Mouse (Mus musculus) G1E (cell line): ENCODE measurements at regions not wholly inside any gene's neighbourhood (a gene's known extent, or its start where the extent isn't known, plus 50 kb on each side); places are given as distances from the start of the nearest gene placed in this dataset.

Experiments used
- ATAC-seq: 2 replicates; pipeline ENCODE4 v1.8.0; 2016; ENCODE audit warnings: mild to moderate bottlenecking; ENCODE audit not compliant: insufficient number of reproducible peaks, poor library complexity, low FRiP score, severe bottlenecking; ENCODE audit errors: extremely low read depth
- DNase-seq: peaks from one replicate; pipeline ENCODE4 v3.0.0; 2012; ENCODE audit warnings: low spot score
- H3K27me3 ChIP-seq: 2 replicates; pipeline ENCODE4 v1.6.1; 2012; ENCODE audit warnings: mild to moderate bottlenecking, low read length, inconsistent platforms; ENCODE audit not compliant: insufficient read depth
- H3K36me3 ChIP-seq: replicated peaks from 2 replicates; pipeline ENCODE3; 2012; ENCODE audit warnings: mild to moderate bottlenecking, inconsistent platforms
- H3K4me1 ChIP-seq: 2 replicates; pipeline ENCODE4 v1.6.1; 2012; ENCODE audit warnings: low read depth, low read length, inconsistent platforms, mixed read lengths; ENCODE audit not compliant: insufficient read depth
- H3K4me3 ChIP-seq: 2 replicates; pipeline ENCODE4 v1.5.1; 2012; ENCODE audit warnings: low read depth, mild to moderate bottlenecking, inconsistent platforms, low read length, moderate library complexity, mixed read lengths
- H3K9me3 ChIP-seq: replicated peaks from 2 replicates; pipeline ENCODE4 v1.6.1; 2012; ENCODE audit warnings: inconsistent platforms
- CTCF ChIP-seq: IDR thresholded peaks from 2 replicates; pipeline ENCODE4 v1.5.1; 2012; ENCODE audit warnings: low read depth, low read length, inconsistent platforms, mixed read lengths
- GATA1 ChIP-seq: IDR thresholded peaks from 2 replicates; pipeline ENCODE4 v1.6.1; 2012; ENCODE audit warnings: borderline replicate concordance, low read length, inconsistent platforms, mixed read lengths
- GATA2 ChIP-seq: IDR thresholded peaks from 2 replicates; pipeline ENCODE4 v1.6.1; 2012; ENCODE audit warnings: low read depth, low read length, inconsistent platforms, borderline replicate concordance
- POLR2AphosphoS5 ChIP-seq: IDR thresholded peaks from 2 replicates; pipeline ENCODE4 v1.6.1; 2012; ENCODE audit warnings: low read depth, low read length, inconsistent platforms; ENCODE audit not compliant: insufficient replicate concordance
- TAL1 ChIP-seq: conservative IDR thresholded peaks from 2 replicates; pipeline ENCODE4 v1.6.1; 2012; ENCODE audit warnings: low read depth, low read length, inconsistent platforms, mixed read lengths

DNA sequence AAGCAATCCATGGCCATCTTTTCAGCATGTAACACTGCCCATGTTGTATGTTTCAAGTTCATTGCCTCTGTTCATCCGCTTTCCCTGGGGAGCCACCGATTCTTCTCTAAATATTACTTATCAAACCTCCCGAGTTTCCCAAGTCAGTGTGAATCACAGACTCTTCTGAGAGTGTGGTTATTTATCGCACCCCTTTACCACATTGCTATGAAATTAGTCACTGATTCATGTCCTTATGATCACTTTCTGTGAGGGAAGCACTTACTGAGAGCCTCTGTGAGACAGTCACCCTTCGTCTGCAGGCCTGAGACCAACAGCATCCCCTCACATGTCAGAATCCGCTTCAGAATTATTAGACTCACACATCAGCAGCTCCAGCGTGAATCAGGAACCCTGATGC, 147.8 kb upstream of the 4930412O13Rik start:
- Histone ChIP-seq H3K27me3 (peaks cover 7% of the 10 kb centered on the region), H3K4me3 (no peak overlapping the region), H3K9me3 (no peaks in the 10 kb centered on the region), H3K36me3 (no peaks in the 10 kb centered on the region), H3K4me1 (no peaks in the 10 kb centered on the region)
- no peak for ATAC-seq
- no peak for DNase-seq
- TF ChIP-seq GATA1 = no peak
- TF ChIP-seq GATA2 = no peak
- no peak for TF ChIP-seq TAL1
- TF ChIP-seq CTCF = no peak
- TF ChIP-seq POLR2AphosphoS5 = no peak

DNA sequence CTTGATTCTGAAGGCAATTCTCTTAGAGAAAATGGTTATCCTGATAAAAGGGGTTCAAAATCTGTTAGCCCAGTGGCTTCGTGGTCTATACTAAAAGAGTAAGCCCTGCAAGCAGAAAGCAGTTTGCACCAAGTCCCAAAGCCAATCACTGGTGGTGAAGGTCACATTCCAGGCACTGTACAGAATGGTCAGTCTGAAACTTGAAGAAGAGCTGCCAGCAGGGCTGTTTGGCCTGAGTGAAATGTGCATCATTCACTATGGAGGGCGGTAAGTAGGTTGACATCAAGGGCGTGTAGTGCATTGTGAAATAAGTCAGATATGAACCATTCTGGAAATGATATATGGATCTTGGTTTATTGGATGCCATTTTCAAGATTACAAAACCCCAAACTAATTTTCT, 136.9 kb upstream of the 4930412O13Rik start:
- ATAC-seq (no peak), DNase-seq (no peak)
- TF ChIP-seq GATA1 = no peak
- TF ChIP-seq POLR2AphosphoS5 = no peak
- no peak for TF ChIP-seq GATA2
- no peak overlapping the region for H3K4me3 ChIP-seq
- H3K9me3 ChIP-seq = no peaks in the 10 kb centered on the region
- H3K36me3 ChIP-seq = no peaks in the 10 kb centered on the region
- H3K27me3 ChIP-seq = peaks cover 12% of the 10 kb centered on the region
- H3K4me1 ChIP-seq = peaks cover 4% of the 10 kb centered on the region; the same call in 1 of the 2 replicates

DNA sequence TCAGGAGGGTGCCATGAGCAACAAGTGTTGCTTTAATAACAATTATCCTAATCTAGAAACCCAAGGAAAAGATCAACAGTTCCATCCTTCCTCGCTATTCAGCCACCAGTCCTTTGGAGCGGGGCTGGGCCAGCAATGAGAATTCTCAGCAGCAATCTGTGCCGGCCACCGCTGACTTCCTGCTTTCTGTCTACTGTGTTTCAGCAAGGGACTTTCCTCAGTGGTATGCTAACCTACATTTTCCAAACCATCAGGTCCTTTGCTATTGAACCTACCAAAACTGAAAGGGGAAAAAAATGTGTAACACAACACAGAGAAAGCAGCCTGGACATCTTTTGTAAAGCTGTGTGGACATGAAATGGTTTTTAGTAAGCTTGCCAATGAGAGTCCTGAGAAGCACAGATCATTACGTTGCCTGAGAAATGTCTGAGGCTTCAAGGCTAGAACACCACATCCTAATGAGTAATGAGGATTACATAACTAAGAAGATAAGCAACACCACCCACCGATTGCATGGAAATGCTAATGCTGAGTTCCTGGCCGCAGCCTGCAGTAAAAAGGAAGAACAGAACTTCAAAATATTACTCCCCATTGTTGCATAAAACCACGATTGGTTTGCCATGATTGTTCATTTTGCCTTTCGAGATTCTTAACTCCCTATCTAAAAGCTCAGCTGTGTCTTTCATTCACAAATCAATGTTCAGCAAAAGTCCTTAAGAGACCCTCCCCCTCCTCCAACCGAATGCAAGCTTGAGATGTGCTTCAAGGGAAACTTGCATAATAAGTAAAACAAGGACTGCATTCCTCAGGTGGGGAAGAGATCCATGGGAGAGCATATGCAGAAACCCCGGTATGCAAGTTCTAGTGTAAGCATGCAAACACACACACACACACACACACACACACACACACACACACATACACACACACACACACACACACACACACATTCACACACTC, 130.9 kb upstream of the 4930412O13Rik start:
- ATAC-seq (no peak), DNase-seq (no peak)
- no peaks in the 10 kb centered on the region for H3K4me1 ChIP-seq
- H3K4me3 ChIP-seq = no peak overlapping the region
- no peak for TF ChIP-seq GATA2
- no peak for TF ChIP-seq POLR2AphosphoS5
- TF ChIP-seq CTCF = no peak
- TF ChIP-seq TAL1 = no peak
- no peak for TF ChIP-seq GATA1
- H3K36me3 ChIP-seq = no peaks in the 10 kb centered on the region
- H3K9me3 ChIP-seq = no peaks in the 10 kb centered on the region
- H3K27me3 ChIP-seq = peaks cover 8% of the 10 kb centered on the region

DNA sequence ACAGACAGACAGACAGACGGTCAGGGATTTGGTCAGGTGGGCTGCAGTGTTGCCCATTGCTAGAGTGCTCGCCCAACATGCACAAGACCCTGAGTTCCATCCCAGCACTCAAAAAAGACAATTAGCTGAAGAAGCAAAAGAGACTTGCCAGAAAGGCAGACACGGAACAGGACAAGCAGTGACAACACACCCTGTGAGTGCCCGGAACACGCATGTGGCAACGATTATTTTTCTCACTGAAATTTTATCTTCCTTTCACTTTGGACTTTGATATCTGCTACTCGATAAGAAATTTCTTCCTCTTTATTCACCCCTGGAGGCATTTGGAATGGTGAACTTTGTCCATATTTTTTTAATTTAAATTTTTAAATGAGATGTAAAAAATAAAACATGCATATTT, 127.4 kb upstream of the 4930412O13Rik start:
- Histone ChIP-seq H3K9me3 (no peaks in the 10 kb centered on the region), H3K36me3 (no peaks in the 10 kb centered on the region), H3K27me3 (peaks cover 7% of the 10 kb centered on the region), H3K4me3 (no peak overlapping the region), H3K4me1 (no peaks in the 10 kb centered on the region)
- ATAC-seq (no peak), DNase-seq (no peak)
- TF ChIP-seq GATA2 (no peak), CTCF (no peak), TAL1 (no peak), GATA1 (no peak), POLR2AphosphoS5 (no peak)

DNA sequence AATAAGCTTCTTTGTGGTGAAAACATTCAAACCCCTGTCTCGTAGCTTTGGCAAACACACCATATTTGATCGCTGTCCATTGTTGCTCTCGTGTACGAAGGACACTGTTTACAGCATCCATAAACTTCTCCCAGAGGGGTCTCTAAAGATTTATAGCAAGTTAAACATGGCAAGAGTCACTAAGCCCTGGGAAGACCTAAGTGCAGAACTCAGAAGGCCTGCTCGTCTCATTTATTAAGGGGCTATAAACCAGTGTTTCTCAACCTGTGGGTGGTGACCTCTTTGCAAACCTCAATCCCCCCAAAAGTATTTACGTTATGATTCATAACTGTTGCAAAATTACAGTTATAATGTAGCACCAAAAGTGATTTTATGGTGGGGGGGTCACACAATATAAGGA, 126.9 kb upstream of the 4930412O13Rik start:
- DNase-seq = no peak
- no peak for TF ChIP-seq CTCF
- no peak for TF ChIP-seq TAL1
- no peak for TF ChIP-seq GATA2
- TF ChIP-seq GATA1 = no peak

DNA sequence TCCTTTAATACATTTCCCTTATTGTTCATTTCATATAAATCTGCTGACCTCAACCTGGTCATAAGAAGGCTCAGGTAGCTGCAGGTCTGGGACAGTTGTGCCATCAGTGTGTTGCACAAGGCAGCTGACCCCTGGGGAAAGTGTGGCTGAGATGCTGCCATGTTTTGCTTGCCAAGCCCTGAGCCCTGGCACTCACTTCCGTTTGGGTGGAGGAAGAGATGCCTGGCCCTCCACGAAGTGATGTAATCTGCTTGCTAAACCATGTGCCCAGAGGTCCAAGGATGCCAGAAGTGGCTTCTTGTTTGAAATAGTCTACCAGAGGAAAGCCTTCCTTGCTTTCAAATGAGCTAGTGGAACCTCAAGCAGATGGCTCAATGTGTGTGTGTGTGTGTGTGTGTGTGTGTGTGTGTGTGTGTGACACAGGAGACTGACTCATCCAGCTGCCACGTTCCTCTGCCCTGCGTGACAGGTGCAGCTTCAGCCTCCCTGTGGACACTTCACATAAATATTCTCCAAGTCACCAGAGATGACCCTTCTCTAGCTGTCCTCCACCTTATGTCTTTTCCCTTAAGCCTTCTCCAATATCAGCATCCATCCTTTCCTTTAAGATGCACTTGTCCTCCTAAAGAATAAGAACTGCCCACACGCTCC, 123.2 kb upstream of the 4930412O13Rik start:
- no peak overlapping the region for H3K4me3 ChIP-seq
- no peaks in the 10 kb centered on the region for H3K9me3 ChIP-seq
- ATAC-seq = no peak
- no peak for DNase-seq
- peaks cover 9% of the 10 kb centered on the region for H3K27me3 ChIP-seq
- no peaks in the 10 kb centered on the region for H3K4me1 ChIP-seq
- H3K36me3 ChIP-seq = no peaks in the 10 kb centered on the region
- TF ChIP-seq CTCF = no peak
- TF ChIP-seq POLR2AphosphoS5 = no peak
- TF ChIP-seq GATA1 = no peak
- TF ChIP-seq GATA2 = no peak
- no peak for TF ChIP-seq TAL1

More for the DNA sequence above, 126.9 kb upstream of the 4930412O13Rik start:
- Histone ChIP-seq H3K4me3 (no peak overlapping the region), H3K36me3 (no peaks in the 10 kb centered on the region), H3K9me3 (no peaks in the 10 kb centered on the region), H3K27me3 (peaks cover 7% of the 10 kb centered on the region), H3K4me1 (no peaks in the 10 kb centered on the region)
- no peak for ATAC-seq
